Mouse (Mus musculus) adrenal gland (tissue): Measurements from ENCODE around the gene Arnt2.

Source experiments
- intact Hi-C: fragments of 180-260 bp; cut with DNase I; formaldehyde crosslinking; loops from one replicate; pipeline ENCODE4 v1.15.1; 2025

The Arnt2 gene

GRCm38 (mm10) chr7:84349976-84350375 is 60.0 kb downstream of the Arnt2 start:
- intact Hi-C loops = no loop called here

DNA sequence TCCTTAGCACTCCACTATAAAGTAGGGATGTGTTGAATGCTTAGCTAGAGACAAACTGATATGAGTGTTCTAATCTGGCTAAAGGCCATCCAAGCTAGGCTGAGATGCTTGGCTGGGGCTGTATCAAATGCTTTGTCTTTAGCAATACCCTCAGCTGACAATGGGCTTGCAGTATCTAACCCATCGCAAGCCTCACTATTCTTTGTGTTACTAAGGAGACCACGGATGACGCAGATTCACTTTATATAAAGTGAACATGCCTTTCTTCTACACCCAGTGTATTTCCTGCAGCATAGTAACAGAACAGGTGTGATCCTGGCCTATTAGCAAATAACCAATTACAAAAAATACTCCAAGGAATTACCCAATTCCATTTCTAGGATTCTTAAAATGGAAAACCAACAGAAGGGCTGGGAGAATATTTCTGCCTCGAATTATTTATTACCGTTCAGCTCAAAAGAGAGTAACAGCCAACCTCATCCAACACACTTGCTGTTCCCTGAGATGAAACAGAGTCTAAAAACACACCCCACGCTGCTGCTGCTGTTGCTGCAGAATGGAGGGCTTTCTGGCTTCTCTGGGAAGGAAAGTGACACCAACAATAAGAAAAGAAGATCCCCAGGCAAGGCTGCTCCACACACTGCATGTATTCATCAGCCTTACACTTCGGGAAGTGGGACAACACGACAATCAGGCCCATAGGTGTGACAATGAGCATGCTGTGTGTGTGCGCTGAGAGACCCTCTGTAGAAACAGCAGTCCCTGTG is 61.6 kb downstream of the Arnt2 start:
- intact Hi-C loops = no loop called here

- intact Hi-C loops = no loop called here
Observed at GRCm38 (mm10) chr7:84343160-84343559, 66.8 kb downstream of the Arnt2 start.

DNA sequence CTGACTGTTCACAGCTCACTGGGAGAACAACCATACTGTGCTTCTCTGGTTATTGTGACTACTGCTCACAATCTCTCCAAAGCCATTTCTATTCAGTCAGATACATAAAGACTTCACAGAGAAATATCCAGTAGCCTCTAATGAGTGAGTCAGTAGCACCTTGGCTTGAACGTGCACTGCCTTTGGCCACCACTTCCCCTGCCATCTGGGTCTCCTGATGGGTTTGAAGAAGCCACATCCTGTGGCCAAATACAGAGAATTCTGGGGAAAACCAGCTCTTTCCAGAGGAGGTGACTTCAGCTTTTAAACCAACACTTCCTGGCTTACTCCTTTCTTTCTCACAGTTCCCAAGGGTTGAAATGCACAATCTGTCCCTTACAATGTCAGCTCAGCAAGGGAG is 69.0 kb downstream of the Arnt2 start:
- intact Hi-C loops = no loop called here

DNA sequence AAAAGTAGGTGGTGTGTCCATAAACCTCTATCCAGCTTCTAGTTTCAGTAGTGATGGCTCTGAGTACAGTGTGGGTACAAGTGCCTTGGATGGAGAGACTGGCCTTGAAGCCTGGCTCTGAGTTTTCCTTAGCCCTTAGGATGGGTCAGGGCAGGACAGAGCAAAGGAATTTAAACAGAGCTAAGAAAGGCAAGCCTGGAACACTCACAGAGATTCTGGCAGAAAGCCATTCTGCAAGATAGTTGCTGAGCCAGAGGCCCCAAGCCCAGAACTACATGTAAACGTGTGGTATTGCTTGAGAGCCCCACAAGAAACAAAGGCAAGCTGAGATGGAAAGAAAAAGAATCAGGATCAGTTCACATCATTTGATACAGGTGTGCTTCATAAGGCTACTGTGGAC is 70.8 kb downstream of the Arnt2 start:
- intact Hi-C loops = no loop called here

GRCm38 (mm10) chr7:84337768-84338167 is 72.2 kb downstream of the Arnt2 start:
- intact Hi-C loops = no loop called here

DNA sequence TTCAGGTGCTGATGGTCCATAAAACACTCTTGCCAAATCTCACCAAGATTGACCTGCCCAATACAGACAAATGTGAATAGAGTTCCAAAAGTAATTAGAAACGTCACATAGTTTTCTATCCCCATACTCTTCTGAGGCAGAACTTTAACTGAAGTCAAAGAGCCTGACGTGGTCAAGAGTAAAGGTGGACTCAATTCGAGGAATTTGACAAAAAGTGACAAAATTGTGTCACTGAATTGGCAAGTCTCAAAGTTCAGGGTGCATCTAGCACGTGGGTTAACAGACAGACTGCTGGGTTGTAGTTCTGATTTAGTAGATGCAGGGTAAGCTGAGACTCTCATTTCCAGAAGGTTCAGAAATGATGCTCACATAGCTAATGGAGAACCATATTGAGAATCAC is 73.1 kb downstream of the Arnt2 start:
- intact Hi-C loops = no loop called here

DNA sequence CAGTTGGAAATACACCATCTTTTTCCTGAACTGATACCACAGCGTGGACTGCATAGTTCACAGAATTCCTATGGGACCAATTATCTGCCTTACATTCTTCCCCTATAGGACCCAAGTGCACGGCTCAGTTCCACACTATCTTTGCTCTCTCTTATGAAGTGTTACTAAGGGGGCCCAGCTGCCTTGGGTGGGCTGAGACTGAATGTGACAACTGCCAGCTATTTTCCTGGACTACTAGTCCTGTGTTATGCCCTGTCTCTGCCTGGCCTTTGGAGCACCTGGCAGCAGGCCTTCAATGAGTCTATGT is 73.4 kb downstream of the Arnt2 start:
- intact Hi-C loops = no loop called here

DNA sequence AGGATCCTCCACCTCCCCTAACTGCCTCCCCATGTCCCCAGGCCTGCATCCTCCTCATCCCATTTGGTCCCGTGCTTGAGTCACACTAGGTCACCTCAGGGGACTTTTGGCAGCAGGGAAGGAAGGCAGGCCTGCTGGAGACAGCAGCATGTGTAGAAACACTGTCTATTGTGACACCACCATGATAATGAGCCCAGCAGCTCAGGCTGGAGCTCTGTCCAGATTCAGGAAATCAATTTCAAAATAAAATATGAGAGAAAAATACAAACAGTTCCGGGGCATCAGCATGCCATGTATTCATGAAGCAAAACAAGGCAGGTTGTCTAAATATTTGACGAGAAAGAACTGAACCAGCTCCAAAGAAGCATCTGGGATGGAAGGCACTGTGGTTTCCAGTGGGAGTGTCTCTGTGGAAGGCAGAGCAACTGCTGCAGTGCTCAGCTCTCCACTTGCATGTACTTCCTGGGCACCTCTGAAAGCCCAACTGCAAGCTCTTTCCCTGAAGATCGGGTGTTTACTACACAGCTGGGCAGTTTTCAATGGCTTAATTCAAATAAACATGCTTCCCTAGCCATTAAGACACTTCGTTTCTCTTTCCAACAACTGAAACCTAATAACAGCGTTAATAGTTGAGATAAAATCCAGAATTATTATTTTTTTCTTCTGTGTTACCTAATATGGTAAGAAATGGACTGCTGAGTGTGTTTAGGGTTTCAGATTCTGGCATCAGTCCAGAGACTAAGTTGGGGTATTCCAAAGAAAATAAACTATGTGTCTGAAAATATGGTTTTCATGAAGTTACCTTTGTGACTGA is 74.0 kb downstream of the Arnt2 start:
- intact Hi-C loops = no loop called here

GRCm38 (mm10) chr7:84333996-84334395 is 76.0 kb downstream of the Arnt2 start:
- intact Hi-C loops = no loop called here

DNA sequence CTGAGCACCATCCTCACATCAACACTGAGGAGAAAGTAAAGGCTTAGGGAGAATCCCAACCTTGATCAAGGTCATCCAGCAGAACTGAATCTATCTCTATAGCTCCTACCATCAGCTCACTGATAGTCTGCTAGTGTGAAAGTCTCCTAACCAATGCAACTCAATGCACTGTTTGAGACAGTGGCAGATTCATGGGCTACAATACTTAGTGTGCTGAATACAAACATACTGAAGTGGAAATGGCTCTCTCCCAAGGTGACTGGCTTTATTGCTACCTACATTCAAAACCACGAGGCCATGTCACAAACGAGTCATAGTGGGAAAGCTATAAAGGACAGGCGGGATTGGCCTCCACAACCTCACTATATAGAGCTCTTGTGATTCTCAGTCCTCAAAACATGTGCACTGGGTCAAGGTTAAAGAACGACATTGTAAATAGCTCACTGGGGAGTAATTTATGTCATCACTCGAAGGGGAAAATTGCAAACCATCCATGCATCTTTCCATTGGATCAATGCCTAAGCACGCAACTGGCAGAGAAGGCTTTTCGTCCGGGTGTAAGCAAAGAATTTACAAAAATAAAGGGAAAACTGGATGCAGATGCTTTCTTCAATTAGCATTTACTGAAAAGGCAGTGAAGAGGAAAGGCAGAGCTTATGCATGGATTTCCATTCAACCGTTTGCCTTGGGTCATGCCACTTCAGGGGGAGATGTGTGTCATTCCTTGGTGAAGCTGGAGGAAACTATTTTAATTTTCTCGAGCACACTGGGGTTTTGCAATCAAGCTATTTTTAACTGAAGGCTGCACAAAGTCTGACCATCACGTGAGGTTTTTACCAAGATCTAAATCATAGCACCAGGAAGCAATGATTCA is 77.4 kb downstream of the Arnt2 start:
- intact Hi-C loops = no loop called here

DNA sequence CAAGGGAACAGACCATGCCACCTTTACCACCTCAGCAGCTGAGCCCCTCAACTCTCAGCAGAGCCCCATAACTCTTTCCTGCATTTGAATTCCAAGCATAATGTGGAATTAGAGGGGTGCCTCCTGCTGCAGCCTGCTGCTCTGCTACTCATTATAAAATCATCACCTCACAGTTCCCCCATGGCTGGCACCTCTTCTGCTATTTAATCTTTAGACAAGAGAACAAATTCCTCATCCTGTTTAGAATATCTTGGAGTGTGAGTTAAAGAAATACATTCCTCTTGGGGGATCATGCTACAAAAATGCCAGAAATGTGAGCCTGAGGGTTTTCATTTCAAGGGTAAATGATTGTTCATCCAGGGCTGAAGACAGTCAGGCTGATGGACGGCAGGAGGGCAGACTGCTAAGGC is 80.8 kb downstream of the Arnt2 start:
- intact Hi-C loops = no loop called here

GRCm38 (mm10) chr7:84328770-84329169 is 81.2 kb downstream of the Arnt2 start:
- intact Hi-C loops = no loop called here

DNA sequence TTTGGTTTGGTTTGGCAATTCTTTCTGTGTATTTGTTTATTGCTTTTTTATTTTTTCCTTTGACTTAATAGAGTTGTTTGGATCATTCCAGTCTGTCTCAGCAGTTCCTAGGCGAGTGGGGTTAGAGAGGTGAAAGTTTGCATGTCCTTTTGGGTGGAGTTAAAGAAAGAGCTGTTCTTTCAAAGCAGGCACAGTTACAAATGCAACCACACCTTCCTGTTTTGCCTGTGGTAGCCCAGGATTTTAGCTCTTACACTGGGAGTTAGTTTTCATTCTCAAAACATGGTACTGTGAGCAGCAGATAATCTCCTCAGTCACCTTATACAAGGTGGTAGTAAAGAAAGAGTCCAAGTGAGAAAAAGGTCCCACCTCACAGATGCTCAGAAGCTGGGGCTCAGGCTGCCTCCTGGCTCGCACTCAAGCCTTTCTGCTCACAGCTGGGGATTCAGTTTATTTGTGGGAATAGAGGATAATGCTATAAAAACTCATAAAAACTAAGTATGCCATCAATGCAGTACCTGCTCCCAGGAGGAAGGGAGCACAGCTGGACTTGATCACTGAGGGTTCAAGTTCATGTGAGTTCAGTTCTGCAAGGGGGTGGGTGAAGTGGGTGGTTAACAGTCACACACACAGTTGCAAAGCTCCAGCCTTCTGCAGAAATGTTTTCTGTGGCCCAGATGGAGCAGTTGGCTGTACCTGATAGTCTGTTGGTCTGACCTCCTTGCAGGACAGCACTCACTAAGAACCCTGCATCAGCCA is 84.2 kb downstream of the Arnt2 start:
- intact Hi-C loops = no loop called here

DNA sequence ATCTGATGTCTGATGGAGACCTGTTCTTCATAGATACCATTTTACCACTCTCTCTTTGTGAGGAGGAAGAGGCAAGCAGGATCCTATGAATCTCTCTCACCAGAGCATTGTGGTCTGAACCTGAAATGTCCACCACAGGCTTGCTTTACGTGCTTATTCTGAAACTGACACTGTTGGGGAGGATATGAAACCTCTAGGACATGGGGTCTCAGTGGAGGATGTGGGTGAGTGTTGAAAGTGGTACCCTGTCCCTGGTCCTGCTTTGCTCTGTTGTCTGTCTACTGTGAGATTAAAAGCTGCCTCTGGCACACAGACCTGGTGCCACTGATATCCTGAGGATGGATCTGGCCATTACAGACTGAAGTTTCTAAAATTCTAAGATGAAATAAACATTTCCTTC is 88.4 kb downstream of the Arnt2 start:
- intact Hi-C loops = no loop called here

DNA sequence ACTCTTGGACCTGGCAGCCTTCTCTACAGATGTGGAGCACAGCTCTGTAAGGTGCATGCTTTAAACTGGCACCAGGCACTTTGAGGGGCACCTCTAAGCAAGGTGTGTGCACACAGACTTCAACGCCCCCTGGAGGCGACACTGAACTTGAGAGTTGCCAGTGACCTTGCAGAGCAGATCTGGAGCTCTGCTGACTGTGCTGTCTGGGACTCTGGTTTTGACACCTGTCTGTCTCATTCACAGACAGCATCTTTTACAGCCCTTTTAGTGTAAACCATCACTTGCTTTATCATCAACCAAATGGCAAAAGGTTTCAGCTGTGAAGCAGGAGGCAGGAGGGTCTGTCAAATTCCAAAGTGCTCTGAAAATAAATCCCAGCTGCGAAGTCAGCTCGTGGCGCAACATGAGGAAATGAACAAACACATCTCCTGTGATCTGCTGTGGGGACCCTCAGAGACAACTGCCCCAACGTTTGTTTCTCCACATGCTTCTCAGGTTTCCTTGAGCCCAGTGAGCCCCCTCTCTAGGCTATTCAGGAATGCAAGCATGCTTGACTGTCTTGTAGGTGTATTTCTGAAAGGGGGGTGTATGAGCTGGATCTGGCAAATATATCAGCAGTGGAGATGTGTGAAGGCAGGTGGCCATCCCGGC is 94.5 kb downstream of the Arnt2 start:
- intact Hi-C loops = no loop called here

GRCm38 (mm10) chr7:84314742-84315141 is 95.2 kb downstream of the Arnt2 start:
- intact Hi-C loops = no loop called here

GRCm38 (mm10) chr7:84311624-84312023 is 98.4 kb downstream of the Arnt2 start:
- intact Hi-C loops = no loop called here

GRCm38 (mm10) chr7:84310909-84311311 is 99.1 kb downstream of the Arnt2 start:
- intact Hi-C loops = no loop called here

DNA sequence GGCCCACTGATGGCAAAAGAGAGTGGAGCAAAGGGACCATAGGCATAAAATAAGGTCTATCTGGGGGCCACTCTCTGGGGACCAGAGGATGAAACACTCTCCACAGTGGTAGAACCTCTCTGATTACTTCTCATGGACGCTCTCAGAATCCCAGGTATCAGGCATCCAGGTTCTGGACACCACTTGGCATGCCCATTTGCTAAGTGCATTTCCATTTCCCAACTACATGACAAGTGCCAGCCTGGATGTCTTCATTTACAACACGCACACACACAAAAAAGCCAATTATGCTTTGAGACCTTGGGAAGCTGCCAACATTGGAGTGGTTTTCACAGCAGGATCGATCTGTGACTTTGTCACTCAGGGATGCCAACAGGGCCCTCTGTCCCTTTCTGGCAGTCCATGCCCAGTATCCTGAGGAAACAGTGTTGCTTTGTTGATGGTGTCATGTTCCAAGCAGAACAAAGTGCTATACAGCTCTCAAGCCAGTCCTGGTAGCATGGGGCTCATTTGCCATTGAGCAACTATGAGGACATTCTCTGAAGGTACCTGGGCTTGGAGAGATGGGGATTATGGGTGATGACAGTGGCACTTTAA is 102.5 kb downstream of the Arnt2 start:
- intact Hi-C loops = no loop called here
